Mouse (Mus musculus): ENCODE data around the gene Jpt1. TPM values are rescaled to one million over a fixed set of nuclear protein-coding genes. Genes with fewer than 3 reads are reported as not detected.
A peak's percentile ranks its signal among the peaks of the same experiment; 100 is the strongest.
"Not testable (repeated sequence)": the region's sequence is repeated elsewhere in the genome, so short reads cannot be mapped to it uniquely, and the experiment has no call there.

The Jpt1 gene
- polyA plus RNA-seq, 1 experiment from 2014 or later: 538 TPM

DNA sequence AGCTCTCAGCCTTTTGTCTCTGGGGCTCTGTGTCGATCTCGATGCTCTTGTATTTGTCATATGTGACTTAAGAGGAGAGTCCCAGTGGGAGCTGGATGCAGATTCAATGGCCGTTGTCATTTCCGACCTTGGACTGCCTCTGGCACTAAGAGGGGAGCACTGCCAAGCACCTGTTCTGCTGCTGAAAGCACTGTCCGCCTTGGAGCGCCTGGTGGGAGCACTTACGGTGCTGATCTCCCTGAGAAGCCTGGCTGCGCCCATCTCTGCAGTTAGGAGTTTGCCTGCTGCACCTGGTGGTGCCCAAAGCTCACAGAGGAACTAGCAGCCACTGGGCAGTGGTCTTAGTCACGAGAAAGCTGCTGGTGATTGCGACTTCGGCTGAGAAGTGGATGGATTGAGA, 30.9 kb downstream of the Jpt1 start:
- no peak overlapping the region for H3K27ac ChIP-seq (replicated peaks in 1 of 2; ENCODE audit: control insufficient read depth in 1 of 2, insufficient read depth in 1 of 2, low read depth in 2 of 2, low read length in 2 of 2)
- H3K4me3 ChIP-seq (ENCODE audit: control insufficient read depth in 1 of 2, insufficient read depth in 1 of 2, low read depth in 1 of 2, low read length in 2 of 2): no peak overlapping the region
- H3K4me1 ChIP-seq (ENCODE audit: control insufficient read depth in 2 of 2, insufficient read depth in 2 of 2, low read length in 2 of 2): peaks cover 0 to 7% of the 10 kb centered on the region in 2 experiments; a peak in 2 of 4 replicates
- no peak for ATAC-seq (ENCODE audit: insufficient number of reproducible peaks, insufficient read depth, low FRiP score, low read depth)
- 66% methylated on average over 11 of the region's 11 CpGs for WGBS
- H3K4me2 ChIP-seq (ENCODE audit: low read length): no peak overlapping the region
- H3K36me3 ChIP-seq (ENCODE audit: control insufficient read depth, insufficient read depth, low read length): peaks cover 13% of the 10 kb centered on the region
- H3K9ac ChIP-seq (ENCODE audit: low read length): 0 out of 2 replicates have a peak overlapping the region, but pooled peaks have one; percentile 21
- H3K9me3 ChIP-seq (ENCODE audit: control insufficient read depth, low read length): no peaks in the 10 kb centered on the region
- no peaks in the 10 kb centered on the region for H3K27me3 ChIP-seq (ENCODE audit: control insufficient read depth, insufficient read depth, low read length)

GRCm38 (mm10) chr11:115481553-115482259, 32.5 kb downstream of the Jpt1 start:
- 77% methylated on average over 6 of the region's 6 CpGs for WGBS
- Histone ChIP-seq H3K9ac (ENCODE audit: low read length) (no peak overlapping the region), H3K4me3 (ENCODE audit: control insufficient read depth in 1 of 2, insufficient read depth in 1 of 2, low read depth in 1 of 2, low read length in 2 of 2) (no peak overlapping the region), H3K4me1 (ENCODE audit: control insufficient read depth in 2 of 2, insufficient read depth in 2 of 2, low read length in 2 of 2) (peaks cover 0 to 9% of the 10 kb centered on the region in 2 experiments; a peak in 2 of 4 replicates), H3K4me2 (ENCODE audit: low read length) (no peak overlapping the region), H3K36me3 (ENCODE audit: control insufficient read depth, insufficient read depth, low read length) (peaks cover 13% of the 10 kb centered on the region), H3K27ac (replicated peaks in 1 of 2; ENCODE audit: control insufficient read depth in 1 of 2, insufficient read depth in 1 of 2, low read depth in 2 of 2, low read length in 2 of 2) (no peak overlapping the region), H3K9me3 (ENCODE audit: control insufficient read depth, low read length) (no peaks in the 10 kb centered on the region), H3K27me3 (ENCODE audit: control insufficient read depth, insufficient read depth, low read length) (no peaks in the 10 kb centered on the region)
- no peak for ATAC-seq (ENCODE audit: insufficient number of reproducible peaks, insufficient read depth, low FRiP score, low read depth)

DNA sequence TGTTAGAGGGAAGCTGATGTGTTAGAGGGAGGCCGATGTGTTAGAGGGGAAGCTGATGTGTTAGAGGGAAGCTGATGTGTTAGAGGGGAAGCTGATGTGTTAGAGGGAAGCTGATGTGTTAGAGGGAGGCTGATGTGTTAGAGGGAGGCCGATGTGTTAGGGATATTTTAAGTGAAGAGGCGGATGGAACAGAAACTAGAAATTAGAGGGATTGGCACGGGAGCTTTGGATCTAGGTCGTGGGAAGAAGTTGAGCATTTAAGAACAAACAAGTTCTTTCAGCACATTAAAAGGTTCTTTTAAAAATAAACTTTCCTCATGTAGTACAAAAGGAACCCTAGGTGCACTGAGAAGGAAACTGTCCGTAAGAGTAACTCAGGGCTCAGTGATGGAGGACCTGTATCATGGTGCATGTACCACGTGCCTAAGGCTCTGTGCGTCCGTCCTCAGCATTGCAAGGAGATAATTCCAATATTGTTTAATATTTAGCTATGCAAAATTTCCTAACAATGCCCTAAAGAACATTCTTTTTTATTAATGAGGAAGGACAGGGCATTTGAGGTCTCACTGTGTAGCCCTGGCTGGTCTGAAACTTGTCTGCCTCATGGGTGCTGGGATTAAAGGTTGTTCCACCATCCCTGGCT, 35.8 kb downstream of the Jpt1 start:
- H3K9ac ChIP-seq (ENCODE audit: low read length): no peak overlapping the region
- no peak overlapping the region for H3K4me3 ChIP-seq (ENCODE audit: control insufficient read depth in 1 of 2, insufficient read depth in 1 of 2, low read depth in 1 of 2, low read length in 2 of 2)
- WGBS: 86% methylated on average over 9 of the region's 9 CpGs
- H3K27me3 ChIP-seq (ENCODE audit: control insufficient read depth, insufficient read depth, low read length): no peaks in the 10 kb centered on the region
- peaks cover 11 to 24% of the 10 kb centered on the region in 2 experiments for H3K4me1 ChIP-seq (ENCODE audit: control insufficient read depth in 2 of 2, insufficient read depth in 2 of 2, low read length in 2 of 2)
- H3K9me3 ChIP-seq (ENCODE audit: control insufficient read depth, low read length): no peaks in the 10 kb centered on the region
- peaks cover 13% of the 10 kb centered on the region for H3K36me3 ChIP-seq (ENCODE audit: control insufficient read depth, insufficient read depth, low read length)
- no peak overlapping the region for H3K4me2 ChIP-seq (ENCODE audit: low read length)
- H3K27ac ChIP-seq (replicated peaks in 1 of 2; ENCODE audit: control insufficient read depth in 1 of 2, insufficient read depth in 1 of 2, low read depth in 2 of 2, low read length in 2 of 2): no peak overlapping the region
- no peak for ATAC-seq (ENCODE audit: insufficient number of reproducible peaks, insufficient read depth, low FRiP score, low read depth)

- not testable (repeated sequence) for ATAC-seq (ENCODE audit: insufficient number of reproducible peaks, insufficient read depth, low FRiP score, low read depth); H3K9ac ChIP-seq (ENCODE audit: low read length); H3K9me3 ChIP-seq (ENCODE audit: control insufficient read depth, low read length); H3K4me3 ChIP-seq (ENCODE audit: control insufficient read depth in 1 of 2, insufficient read depth in 1 of 2, low read depth in 1 of 2, low read length in 2 of 2); H3K27ac ChIP-seq (replicated peaks in 1 of 2; ENCODE audit: control insufficient read depth in 1 of 2, insufficient read depth in 1 of 2, low read depth in 2 of 2, low read length in 2 of 2); H3K27me3 ChIP-seq (ENCODE audit: control insufficient read depth, insufficient read depth, low read length)
- Histone ChIP-seq H3K36me3 (ENCODE audit: control insufficient read depth, insufficient read depth, low read length) (peaks cover 13% of the 10 kb centered on the region), H3K4me1 (ENCODE audit: control insufficient read depth in 2 of 2, insufficient read depth in 2 of 2, low read length in 2 of 2) (peaks cover 14 to 27% of the 10 kb centered on the region in 2 experiments), H3K4me2 (ENCODE audit: low read length) (0 out of 2 replicates have a peak overlapping the region, but pooled peaks have one; percentile 90)
- WGBS: 78% methylated on average over 7 of the region's 7 CpGs
These were observed 36.8 kb downstream of the Jpt1 start for GRCm38 (mm10) chr11:115477388-115477787.

DNA sequence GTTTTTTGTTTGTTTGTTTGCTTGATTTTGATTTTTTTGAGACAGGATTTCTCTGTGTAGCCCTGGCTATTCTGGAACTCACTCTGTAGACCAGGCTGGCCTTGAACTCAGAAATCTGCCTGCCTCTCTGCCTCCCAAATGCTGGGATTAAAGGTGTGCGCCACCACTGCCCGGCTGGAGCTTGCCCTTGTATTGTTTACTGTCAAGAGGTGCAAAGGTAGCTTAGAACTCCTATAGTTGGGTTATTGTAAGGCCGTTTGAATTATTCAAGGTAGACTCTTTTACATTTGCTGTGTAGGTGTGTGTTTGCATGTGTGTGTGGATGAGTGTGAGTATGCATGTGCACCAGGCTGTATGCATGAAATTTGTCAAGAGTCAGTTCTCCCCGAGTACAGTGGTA, 37.6 kb downstream of the Jpt1 start:
- H3K27me3 ChIP-seq (ENCODE audit: control insufficient read depth, insufficient read depth, low read length); H3K9me3 ChIP-seq (ENCODE audit: control insufficient read depth, low read length); H3K27ac ChIP-seq (replicated peaks in 1 of 2; ENCODE audit: control insufficient read depth in 1 of 2, insufficient read depth in 1 of 2, low read depth in 2 of 2, low read length in 2 of 2); ATAC-seq (ENCODE audit: insufficient number of reproducible peaks, insufficient read depth, low FRiP score, low read depth): not testable (repeated sequence)
- Histone ChIP-seq H3K4me1 (ENCODE audit: control insufficient read depth in 2 of 2, insufficient read depth in 2 of 2, low read length in 2 of 2) (peaks cover 14 to 27% of the 10 kb centered on the region in 2 experiments), H3K4me2 (ENCODE audit: low read length) (peak overlapping the region; percentile 90), H3K4me3 (ENCODE audit: control insufficient read depth in 1 of 2, insufficient read depth in 1 of 2, low read depth in 1 of 2, low read length in 2 of 2) (peak overlapping the region in 1 of 2 experiments; percentile 82; a peak in 2 of 4 replicates), H3K36me3 (ENCODE audit: control insufficient read depth, insufficient read depth, low read length) (peaks cover 13% of the 10 kb centered on the region), H3K9ac (ENCODE audit: low read length) (peak overlapping the region; percentile 84; the same call in 1 of the 2 replicates)
- 75% methylated on average over 4 of the region's 4 CpGs for WGBS

DNA sequence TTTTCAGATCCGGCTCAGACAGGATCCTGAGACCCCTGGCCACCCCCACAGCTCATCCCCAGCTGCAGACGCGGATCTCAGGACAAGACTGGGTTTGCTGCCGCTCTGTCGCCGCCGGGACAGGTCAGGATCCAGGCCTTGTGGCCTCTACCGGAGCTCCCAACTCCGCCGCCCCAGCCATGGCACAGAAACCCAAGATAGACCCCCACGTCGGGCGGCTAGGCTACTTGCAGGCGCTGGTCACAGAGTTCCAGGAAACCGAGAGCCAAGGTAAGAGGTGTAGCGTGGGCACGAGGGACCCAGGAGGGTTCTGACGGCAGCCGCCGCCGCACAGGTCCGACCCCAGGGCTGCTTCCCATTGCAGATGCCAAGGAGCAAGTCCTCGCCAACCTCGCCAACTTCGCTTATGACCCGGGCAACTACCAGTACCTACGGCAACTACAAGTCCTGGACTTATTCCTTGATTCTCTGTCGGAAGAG, 38.4 kb downstream of the Jpt1 start:
- Histone ChIP-seq H3K36me3 (ENCODE audit: control insufficient read depth, insufficient read depth, low read length) (peaks cover 10% of the 10 kb centered on the region), H3K27ac (replicated peaks in 1 of 2; ENCODE audit: control insufficient read depth in 1 of 2, insufficient read depth in 1 of 2, low read depth in 2 of 2, low read length in 2 of 2) (0 out of 4 replicates have a peak overlapping the region, but pooled peaks of 1 of the 2 experiments have one; percentile 10), H3K27me3 (ENCODE audit: control insufficient read depth, insufficient read depth, low read length) (no peaks in the 10 kb centered on the region), H3K4me2 (ENCODE audit: low read length) (peak overlapping the region; percentile 90), H3K4me3 (ENCODE audit: control insufficient read depth in 1 of 2, insufficient read depth in 1 of 2, low read depth in 1 of 2, low read length in 2 of 2) (peak overlapping the region; percentile 71 to 82), H3K9me3 (ENCODE audit: control insufficient read depth, low read length) (no peaks in the 10 kb centered on the region), H3K4me1 (ENCODE audit: control insufficient read depth in 2 of 2, insufficient read depth in 2 of 2, low read length in 2 of 2) (peaks cover 14 to 27% of the 10 kb centered on the region in 2 experiments), H3K9ac (ENCODE audit: low read length) (peak overlapping the region; percentile 84)
- 2% methylated on average over 28 of the region's 28 CpGs for WGBS
- ATAC-seq (ENCODE audit: insufficient number of reproducible peaks, insufficient read depth, low FRiP score, low read depth): peak; percentile 5; the same call in 1 of the 2 replicates

GRCm38 (mm10) chr11:115475025-115475757, 39.0 kb downstream of the Jpt1 start, which contains the start of gene Armc7:
Gene Armc7 (plus strand): TSS chr11:115475667.
- WGBS: under 1% methylated on average over 26 of the region's 26 CpGs
- Histone ChIP-seq H3K4me3 (ENCODE audit: control insufficient read depth in 1 of 2, insufficient read depth in 1 of 2, low read depth in 1 of 2, low read length in 2 of 2) (peak within 1 kb of the TSS; percentile 71 to 82), H3K9me3 (ENCODE audit: control insufficient read depth, low read length) (no peaks in the 10 kb centered on the region), H3K27me3 (ENCODE audit: control insufficient read depth, insufficient read depth, low read length) (no peaks in the 10 kb centered on the region), H3K4me1 (ENCODE audit: control insufficient read depth in 2 of 2, insufficient read depth in 2 of 2, low read length in 2 of 2) (peaks cover 14 to 27% of the 10 kb centered on the region in 2 experiments), H3K27ac (replicated peaks in 1 of 2; ENCODE audit: control insufficient read depth in 1 of 2, insufficient read depth in 1 of 2, low read depth in 2 of 2, low read length in 2 of 2) (peak within 1 kb of the TSS; percentile 46 to 78), H3K36me3 (ENCODE audit: control insufficient read depth, insufficient read depth, low read length) (peaks cover 10% of the 10 kb centered on the region), H3K9ac (ENCODE audit: low read length) (peak within 1 kb of the TSS; percentile 84), H3K4me2 (ENCODE audit: low read length) (peak within 1 kb of the TSS; percentile 90)
- peak; percentile 92 for ATAC-seq (ENCODE audit: insufficient number of reproducible peaks, insufficient read depth, low FRiP score, low read depth)
